Mouse (Mus musculus) ES-E14 (cell line): ENCODE measurements around the gene Hrh2.

Experiments used
- CHD2 ChIP-seq: IDR thresholded peaks from 2 replicates; pipeline ENCODE4 v1.6.1; 2014; ENCODE audit warnings: mild to moderate bottlenecking, low read depth, low read length, inconsistent platforms
- HCFC1 ChIP-seq: IDR thresholded peaks from 2 replicates; pipeline ENCODE4 v1.6.1; 2012; ENCODE audit warnings: low read length, inconsistent platforms, borderline replicate concordance; ENCODE audit not compliant: insufficient read depth
- ZC3H11A ChIP-seq: IDR thresholded peaks from 2 replicates; pipeline ENCODE4 v1.6.1; 2012; ENCODE audit warnings: low read depth, mild to moderate bottlenecking, inconsistent platforms, low read length, borderline replicate concordance
- ZNF384 ChIP-seq: IDR thresholded peaks from 2 replicates; pipeline ENCODE4 v1.6.1; 2012; ENCODE audit warnings: low read depth, low read length, inconsistent platforms

GRCm38 (mm10) chr13:54258231-54258743 lies 66.4 kb downstream of the Hrh2 start:
- no peak for TF ChIP-seq ZC3H11A
- no peak for TF ChIP-seq HCFC1
- TF ChIP-seq ZNF384 = no peak
- no peak for TF ChIP-seq CHD2
